Mouse (Mus musculus) retina, postnatal 7 days (tissue): Measurements from ENCODE around the gene Glyctk.
A peak's percentile ranks its signal among the peaks of the same experiment; 100 is the strongest.

Experiments used
- DNase-seq: peaks from one replicate; pipeline ENCODE4 v3.0.0-alpha.2; 2012; ENCODE audit warnings: low read depth, low spot score

Glyctk gene

DNA sequence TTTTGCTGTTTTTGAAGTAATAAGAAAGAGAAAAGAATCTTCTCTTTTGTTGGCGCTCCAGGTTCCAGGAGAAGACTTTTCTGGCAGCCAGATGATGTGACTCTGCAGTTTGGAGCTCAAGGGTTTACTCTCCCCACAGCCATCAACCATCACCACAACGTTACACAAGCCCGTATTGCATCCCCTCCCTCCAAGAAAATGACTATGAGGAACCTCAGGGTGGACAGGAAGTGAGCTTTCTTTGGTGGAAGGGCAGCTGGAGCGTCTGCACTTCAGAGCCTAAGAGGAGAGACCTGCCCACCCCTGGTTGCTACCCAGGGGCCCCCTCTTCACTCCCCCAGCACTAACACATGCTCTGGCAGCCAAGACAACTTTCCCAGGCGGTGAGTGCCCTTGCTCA, 10.7 kb downstream of the Glyctk start:
- DNase-seq = no peak

DNA sequence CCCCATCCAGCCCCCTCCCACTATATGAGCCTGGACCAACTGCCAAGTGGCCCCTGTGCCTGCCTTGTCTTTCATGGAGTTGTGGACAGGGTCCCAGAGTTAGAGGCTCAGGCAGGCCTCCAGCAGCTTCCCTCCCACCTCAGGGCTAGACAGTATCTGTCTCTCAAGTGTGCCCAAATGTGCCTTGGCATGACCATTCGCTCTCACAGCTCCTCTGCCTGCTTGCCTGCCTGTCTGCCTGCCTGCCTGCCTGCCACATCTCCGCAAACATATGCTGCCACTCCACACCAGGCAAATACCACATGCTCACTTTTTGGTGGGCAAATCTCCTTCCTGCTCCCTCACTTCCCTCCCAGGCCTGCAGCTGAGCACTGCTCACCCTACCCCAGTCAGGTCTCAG, 12.4 kb downstream of the Glyctk start:
- no peak for DNase-seq

DNA sequence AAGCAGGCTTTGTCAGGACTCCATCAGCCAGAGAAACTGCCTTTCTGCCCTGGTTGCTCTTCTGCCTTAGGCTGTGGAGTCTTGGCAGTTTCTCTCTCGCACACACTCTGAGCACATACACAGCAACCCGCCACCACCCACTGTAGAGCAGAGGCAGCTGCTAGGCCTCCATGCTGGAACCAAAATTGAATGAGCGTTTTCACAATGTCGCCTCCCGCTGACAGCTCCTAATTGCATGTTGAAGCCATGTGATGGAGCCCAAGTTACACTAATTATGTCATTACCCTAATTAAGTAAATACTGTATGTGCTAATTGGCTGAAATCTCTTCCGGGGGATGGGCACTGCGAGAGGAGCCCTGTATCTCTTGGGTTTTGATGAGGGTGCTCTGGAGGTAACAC, 13.8 kb downstream of the Glyctk start:
- peak; percentile 17 for DNase-seq

DNA sequence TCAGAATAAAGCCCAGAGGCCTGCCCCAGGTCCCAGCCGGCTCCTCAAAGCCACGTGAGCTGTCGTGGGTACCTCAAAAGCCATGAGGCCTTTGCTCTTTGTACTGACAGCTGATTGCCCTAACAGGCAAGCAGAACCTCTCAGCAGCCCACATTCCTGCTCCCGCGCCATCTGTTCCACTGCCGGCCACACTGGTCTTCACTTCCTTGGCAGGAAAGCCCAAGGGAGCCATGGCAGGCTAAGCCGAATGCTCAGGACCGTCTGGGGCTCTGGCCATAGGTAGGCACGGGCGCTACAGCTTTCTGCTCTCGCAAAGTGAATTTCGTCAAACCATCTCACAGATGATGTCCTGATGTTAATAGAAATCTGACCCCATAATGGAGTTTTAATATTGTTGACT, 16.0 kb downstream of the Glyctk start:
- no peak for DNase-seq

DNA sequence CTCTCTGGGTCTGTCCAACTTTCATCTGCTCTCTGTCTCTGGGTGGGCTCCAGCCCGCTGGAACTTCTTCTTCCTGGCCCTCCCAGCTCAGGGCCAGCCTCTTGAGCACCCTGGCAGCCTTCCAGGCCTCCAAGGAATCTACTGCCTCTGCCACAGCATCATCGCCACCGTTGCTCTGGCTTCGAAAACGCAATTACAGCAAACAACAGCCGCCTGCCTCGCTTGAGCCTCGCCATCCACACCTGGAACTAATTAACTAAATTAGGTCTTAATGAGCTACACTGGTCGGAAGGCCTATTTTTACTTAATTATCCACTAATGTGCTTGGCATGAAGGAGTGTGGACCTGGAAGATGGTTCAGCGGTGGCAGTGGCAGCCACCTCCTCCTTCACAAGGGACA, 18.2 kb downstream of the Glyctk start:
- no peak for DNase-seq

DNA sequence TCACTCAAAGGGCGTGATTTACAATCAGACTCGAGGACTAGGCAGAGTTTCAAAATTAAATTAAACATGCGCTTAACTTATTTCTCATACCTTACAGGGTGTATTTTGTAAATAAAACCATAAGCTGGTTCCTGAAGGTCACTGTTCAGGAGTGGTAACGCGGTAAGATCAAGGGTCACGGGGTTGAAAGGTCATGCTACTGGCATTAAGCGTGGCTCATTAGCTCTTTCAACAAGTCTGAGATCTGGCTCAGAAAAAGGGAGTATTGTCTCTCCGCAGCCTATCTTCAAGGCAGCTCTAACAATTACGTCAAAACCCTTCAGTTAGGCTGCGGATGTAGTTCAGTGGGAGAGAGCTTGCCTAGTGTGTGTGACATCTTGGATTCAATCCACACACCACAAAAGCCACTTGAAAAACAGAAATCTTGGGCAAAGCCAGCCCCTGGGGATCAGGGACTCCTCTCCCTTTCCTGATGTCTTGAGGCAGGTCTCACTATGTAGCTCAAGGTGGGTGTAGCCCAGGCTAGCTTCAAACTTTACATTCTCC, 20.2 kb downstream of the Glyctk start:
- DNase-seq = no peak

DNA sequence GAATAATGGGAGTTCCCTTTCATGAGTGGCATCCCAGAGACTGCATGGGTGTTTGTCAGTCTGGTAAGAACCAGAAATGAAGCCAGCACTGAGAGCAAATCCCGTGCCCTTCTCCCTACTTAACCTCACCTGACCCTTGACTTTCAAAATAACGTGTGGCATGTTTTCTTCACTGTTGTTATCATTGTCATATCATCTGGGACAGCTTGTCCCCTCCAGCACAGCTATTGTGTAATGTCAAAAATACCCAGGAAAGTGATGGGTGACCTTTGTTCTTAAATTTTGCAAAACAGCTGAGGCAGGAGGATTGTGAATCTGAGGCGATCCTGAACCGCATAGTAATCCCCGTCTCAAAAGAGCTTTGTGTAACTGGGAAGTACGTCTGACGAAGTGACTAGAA, 27.7 kb downstream of the Glyctk start:
- DNase-seq = no peak

GRCm38 (mm10) chr9:106129072-106129471, 28.9 kb downstream of the Glyctk start:
- no peak for DNase-seq

DNA sequence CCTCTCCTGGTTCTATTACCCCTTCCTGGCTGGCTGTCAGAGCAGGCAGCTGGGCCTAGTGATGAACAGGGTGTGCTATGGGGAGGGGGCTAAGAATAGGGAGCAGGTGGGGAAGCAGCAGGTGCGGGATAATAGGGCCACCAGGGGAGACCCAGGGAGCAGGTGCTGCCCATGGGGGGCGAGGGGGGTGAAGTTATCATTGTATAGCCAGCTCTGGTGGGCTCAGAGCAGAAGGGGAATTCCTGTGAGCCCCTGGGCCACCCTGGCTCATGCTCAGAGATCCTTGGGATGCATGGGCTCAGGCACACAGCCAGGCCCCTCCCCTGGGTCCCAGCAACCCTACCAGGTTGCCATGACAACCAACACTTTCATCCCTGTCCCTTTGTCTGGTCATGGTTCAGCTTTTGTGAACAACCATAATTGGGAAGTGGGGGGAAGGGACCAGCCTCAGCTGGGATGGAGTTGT, 31.1 kb downstream of the Glyctk start:
- no peak for DNase-seq

DNA sequence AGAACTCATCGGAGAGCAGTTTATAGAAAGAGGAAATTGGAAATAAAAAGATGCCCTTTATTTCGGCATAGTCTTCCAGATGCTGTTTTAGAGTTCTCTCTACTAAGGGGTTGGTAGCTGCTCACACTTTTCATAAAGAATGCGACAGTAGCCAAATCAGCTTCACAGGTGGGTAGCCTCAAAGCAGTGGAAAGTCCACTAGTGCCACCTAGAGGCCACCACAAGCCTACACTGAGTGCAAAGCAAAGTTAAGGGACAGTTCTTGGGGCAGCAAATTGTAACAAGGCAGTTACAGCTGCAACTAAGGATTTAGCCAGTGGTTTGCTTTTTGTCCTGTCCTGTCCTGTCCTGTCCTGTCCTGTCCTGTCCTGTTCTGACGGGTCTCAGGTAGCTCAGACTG, 34.3 kb downstream of the Glyctk start:
- DNase-seq = no peak

GRCm38 (mm10) chr9:106119075-106119474, 38.9 kb downstream of the Glyctk start:
- no peak for DNase-seq

DNA sequence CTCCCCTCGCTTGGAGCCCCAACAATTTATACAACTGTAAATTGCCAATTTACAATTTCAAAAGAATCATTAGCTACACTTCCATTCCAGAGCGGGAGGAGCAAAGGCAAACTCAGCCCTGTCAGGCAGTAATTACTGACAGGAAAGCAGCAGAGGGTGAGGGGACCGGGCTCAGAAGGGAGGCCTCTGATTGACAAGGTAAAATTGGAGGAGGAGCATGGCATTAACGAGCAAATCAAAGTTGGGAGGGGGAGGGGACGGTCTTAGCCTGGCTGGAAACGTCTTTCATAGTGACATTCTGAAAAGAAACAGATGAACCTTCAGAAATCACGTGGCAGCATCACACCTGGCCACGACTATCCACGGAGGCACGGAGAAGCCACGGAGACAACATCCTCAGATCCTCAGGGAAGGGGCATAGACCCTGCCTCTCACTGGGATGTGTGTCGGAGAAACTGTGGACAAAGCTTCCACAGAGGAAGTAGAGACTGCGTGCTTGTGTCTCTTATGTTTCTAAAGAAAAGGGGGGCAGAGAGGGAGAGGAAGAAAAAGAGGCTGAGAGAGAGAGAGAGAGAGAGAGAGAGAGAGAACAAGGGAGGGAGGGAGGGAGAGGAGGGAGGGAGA, 42.0 kb downstream of the Glyctk start:
- no peak for DNase-seq

DNA sequence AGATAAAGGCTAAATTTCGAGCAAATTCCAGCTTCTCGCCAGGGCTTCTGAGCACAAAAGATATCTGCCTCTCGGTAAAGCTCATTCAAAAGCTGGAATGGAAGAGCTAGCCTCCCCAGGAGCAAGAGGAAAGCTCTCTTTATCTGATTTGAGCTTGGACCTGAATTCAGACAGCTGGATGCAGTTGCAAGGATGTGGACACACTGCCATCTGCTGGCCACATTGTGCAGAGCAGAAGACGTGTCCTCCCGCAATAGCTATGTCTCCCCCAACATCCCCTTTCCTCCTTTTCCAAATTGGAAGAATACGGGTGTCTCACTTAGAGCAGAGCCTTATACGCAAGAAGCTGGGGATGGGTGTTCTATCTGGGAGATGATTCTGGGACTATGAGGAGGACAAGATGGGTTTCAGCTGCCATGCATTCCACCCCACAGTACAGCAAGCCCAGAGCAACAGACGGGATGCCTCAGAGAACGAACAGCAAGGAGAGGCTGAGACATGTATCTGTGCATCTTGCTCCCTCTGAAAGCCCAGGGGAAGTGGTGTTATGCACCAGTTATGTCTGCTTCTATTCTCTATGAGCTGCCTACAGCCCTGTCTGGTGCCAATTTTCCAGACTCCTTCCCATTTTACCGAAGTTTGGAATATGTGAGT, 45.0 kb downstream of the Glyctk start:
- peak; percentile 56 for DNase-seq

DNA sequence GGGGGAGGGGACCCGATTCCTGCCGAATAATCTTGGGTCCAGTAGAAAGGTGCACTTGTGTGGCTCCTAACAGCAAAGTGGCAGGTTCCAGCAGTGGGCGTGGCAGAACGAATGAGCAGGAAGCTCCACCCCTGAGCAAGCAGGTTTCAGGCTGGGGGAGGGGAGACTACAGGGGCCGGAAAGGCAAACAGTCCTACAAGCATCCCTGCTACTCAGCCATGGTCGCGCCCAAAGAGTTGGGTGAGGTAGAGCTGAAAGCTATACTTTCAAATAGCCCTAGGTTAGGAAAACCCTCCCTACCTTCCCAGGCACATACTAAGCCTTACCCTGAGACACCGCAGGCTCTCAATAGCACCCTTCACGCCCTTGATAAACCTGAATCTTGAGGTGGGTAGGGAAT, 51.7 kb downstream of the Glyctk start:
- DNase-seq = no peak

- DNase-seq = no peak
Measured at GRCm38 (mm10) chr9:106104401-106104800, 53.5 kb downstream of the Glyctk start.
